Mouse (Mus musculus) monocyte, adult 5-6 weeks (primary cell): ENCODE measurements around the gene Arid1b. TPM values are rescaled to one million over a fixed set of nuclear protein-coding genes. Genes with fewer than 3 reads are reported as not detected.

Experiments used
- ATAC-seq: fragments of 153-309, 156-312 bp; replicated peaks from 2 replicates; pipeline ENCODE4 v1.8.0; 2017; ENCODE audit warnings: mild to moderate bottlenecking; ENCODE audit not compliant: low TSS enrichment, insufficient number of reproducible peaks, severe bottlenecking, poor library complexity, low FRiP score
- total RNA-seq: library from RNA; stranded (forward); fragments of 200-1000, 200-491, 200-594 nt; gene quantifications from 3 replicates; pipeline ENCODE4 v1.2.3, GENCODE M21; 2017

The Arid1b gene
- total RNA-seq, 1 experiment from 2014 or later = 15.9 TPM

GRCm38 (mm10) chr17:5233991-5234390, 239.9 kb downstream of the Arid1b start:
- no peak for ATAC-seq

- no peak for ATAC-seq
These were observed 240.9 kb downstream of the Arid1b start for GRCm38 (mm10) chr17:5235057-5235456.

DNA sequence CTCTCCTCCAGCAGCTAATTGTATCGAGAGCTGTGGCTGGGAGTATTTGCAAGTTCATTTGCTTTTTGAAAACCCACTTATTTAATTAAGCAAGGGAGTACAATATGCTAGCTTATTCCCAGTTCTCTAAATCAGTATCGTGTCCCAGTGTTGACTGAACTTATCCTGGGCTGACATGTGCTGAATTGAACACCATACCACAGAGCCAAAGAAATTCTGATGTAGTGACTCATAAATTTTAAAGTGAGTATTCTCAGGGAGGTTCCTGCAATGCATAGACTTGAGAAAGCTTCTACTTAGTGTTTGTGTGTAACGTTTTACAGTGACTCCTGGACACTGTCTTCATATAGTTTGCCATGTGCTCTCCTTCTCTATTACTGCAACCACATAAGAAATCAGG, 243.6 kb downstream of the Arid1b start:
- no peak for ATAC-seq

DNA sequence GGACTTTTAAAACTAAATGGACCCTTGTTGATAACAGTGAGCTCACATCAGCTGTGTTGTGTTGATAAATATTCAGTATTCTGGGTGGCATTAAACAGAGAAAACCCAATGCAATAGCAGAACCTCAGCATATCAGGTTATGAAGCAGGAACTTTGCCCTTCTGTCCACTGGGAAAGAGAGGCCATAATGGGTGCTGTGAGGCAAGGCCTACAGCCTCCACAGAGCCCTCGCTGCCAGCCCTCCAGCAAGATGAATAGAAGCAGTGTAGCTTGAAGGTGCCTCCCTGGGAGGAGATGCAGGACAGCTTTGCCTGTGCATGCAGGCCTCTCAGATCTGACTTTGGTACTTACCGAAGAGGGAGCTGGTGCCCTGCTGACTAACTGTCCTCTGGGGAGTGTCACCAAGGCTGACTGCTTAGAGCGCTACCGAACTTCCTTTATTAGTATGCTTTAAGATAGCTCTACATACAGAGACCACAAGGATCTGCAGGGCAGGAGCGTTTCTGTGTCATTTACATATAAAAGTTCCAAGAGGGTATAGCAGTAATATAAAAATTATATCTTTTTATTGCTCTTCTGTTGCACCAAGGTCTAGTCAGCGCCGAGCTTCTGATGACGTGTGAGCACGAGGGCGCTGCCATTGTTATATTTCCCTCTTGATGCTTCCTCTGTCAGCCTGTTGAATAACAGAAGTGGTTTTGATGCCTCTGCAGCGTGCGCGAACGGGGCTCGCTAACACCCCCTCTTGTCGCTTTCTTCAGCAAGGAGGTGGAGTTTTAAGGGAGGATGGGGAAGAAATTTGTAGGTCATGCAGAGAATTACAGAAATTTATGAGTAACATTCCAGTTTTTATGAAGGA, 244.5 kb downstream of the Arid1b start:
- peak; percentile 84 for ATAC-seq

DNA sequence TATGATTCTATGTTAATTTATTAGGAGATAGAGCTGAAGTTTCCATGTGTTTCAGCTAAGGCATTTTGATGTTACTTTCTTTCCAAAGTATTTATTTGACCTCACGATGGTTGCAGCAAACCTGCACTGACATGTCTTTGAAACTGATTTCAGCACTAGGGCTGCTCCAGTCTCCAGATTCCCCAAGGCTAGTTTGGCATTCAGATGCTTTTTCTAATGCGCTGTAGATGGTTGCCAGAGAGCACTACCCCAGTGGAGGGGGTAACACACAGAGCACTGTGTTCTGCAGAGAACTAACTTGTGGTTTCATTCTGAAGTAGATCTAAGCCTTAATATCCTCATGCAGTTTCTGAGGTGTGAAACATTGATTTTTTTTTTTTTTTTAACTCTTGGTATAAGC, 250.4 kb downstream of the Arid1b start:
- no peak for ATAC-seq

GRCm38 (mm10) chr17:5246688-5247087, 252.6 kb downstream of the Arid1b start:
- no peak for ATAC-seq

DNA sequence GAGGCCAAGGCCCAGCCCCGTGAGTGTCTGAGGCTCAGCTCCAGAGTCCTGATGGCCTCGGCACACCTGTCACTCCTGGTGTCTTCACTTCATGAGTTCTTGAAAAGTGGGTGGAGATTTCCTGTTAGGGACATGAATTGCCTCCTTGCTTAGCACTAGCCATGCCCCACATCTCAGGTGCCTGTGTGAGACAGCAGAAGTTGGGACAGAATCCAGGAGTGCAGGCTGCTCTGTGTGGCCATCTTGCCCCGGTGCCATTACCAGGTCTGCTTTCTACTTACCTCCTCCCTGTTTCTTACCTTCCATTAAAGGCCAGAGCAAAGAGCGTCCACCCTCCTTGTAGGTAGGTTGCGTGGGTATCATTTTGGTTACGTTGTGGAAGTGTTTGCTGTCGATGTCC, 253.1 kb downstream of the Arid1b start:
- no peak for ATAC-seq

DNA sequence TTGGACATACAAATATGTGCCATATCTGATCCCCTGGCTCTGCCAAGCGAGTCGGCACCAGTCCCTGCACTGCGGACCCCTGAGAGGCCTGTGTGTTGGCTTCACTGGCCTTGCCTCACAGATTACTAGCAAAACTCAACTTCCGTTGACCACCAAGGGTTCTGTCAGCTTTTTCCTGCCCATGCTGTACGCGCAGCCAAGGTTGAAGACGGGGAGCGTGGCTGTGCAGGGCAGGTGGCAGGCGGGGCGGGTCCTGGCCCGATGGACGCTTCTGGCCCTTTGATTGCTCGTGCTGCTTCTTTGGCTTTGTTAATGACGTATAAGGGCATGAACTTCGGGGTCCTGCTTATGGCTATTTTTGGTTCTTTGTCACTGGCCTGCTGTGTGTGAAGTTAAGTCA, 253.6 kb downstream of the Arid1b start:
- ATAC-seq = no peak

DNA sequence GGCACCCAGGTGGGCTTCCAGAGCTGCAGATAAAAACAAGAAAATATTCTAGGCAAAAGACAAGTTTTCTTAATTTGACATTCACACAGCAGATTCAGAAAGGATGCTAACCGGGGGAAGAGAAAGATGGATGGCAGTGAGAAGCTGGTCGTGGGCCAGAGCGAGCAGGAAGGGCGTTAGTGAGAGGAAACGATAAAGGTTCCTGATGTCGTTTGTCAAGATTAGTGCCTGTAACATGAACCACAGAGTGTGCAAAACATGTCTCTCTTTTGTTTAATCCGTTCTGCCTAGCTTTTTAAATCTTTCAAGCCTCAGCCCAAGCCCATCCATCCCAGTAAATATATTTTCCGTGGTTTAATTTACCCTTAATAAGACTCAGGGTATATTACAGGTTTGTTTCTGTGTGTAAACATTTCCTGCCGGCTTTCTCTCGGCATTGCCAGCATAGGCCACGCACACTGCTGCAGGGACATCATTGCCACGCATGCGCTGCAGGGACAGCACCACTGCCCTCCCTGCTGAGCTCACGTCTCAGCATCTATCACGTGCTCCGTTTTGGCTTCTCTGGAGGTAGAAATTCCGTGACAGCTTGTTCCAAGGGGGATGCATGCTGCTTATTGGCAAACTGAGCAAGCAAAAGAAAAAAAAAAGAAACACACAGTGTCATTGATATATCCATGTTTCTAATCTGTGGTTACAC, 255.0 kb downstream of the Arid1b start:
- no peak for ATAC-seq

- ATAC-seq = no peak
These were observed 255.6 kb downstream of the Arid1b start for GRCm38 (mm10) chr17:5249681-5250180.

DNA sequence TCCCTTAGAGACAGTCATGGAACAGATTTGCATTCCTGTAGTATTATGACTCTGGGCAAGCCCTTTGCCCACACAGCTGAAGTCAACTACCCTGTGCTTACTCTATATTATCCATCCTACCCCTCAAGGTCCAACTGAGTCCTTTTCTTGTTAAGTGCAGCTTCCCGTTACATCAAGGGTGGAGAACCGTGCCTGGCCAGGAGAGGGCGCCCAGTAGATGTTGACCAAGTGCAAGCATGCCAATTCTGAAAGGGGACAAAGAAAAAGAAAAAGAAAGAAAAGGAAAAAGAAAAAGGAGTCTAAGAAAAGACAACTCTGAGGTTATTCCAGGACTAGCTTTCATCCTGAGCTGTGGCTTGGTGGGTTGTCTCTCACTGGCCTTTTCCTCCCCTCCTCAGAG, 258.3 kb downstream of the Arid1b start:
- ATAC-seq = 0 out of 2 replicates have a peak, but pooled peaks have one; percentile 51

DNA sequence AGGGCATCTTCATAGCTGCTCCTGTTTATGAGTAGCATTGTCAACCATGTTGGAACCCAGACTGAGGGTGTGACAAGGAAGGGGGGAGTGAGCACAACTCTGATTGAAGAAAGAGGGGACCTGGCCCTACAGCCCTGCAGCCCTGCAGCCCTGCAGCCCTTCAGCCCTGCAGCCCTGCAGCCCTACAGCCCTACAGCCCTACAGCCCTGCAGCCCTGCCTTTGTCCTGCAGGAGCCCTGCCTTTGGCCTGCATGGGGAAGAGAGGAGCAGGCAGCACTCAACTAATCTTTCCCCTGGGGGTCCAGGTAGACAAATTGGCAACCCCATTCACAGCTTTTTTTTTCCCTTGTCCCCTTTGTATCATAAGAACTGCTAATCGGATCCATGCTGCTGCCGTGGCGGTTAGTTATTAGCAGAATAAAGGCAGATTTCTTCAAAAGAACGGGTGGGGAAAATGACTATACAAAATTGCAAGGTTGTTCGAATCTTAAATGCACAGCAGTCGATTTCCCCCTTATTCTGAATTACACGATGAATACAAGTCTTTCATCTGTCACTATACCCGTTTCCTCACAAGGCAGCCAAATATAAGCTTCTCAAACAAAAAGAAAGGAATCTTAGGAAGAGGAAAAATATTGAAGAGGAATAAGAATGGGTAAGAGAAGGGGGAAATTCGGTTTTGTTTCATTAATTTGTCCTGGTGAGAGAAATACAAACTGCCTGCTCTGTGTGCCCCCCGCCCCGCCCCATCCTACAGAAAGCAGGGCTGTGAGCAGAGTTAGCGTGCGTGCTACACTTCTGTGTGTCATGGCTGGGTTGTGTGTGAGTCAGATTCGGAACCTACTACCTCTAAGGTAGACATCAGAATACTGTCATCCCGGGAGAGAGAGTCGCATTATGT, 260.8 kb downstream of the Arid1b start:
- ATAC-seq = no peak

- ATAC-seq = no peak
These were observed 261.4 kb downstream of the Arid1b start for GRCm38 (mm10) chr17:5255618-5255933.

GRCm38 (mm10) chr17:5258978-5259377, 264.8 kb downstream of the Arid1b start:
- ATAC-seq = no peak

GRCm38 (mm10) chr17:5261131-5261651, 267.1 kb downstream of the Arid1b start:
- ATAC-seq = no peak

DNA sequence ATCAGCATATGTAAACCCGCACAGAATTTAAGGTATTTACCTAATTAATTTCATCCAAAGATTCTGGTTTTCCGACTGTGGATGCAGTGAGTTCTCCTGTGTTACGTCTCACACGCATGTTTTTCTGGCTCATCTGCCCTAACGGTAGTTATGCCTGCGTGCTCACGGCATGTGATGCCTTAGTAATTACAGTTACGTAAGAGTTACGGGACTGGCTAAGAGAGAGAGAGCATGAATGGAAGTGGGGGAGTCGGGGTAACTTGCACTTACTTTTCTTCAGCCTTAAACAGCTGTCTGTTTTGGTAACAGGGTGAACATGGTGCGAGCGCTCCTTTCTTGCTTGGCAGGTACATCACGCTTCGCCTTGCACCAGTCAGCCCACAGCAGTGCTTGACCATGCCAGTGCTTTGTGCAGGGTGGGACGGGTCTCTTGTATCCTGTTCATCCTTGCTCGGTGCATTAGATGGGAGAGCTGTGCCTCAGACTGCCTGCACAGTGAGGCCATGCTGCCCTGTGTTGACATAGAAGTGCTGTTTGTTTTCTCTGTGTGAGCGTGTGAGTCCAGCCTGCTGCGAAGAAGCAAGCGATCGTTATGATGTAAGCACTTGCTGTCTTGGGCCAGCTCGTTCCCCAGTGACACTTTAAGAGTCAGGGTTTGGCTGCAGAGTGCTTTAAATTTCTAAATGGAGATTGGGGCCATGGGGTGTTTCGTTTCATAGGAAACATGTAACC, 267.9 kb downstream of the Arid1b start:
- no peak for ATAC-seq

DNA sequence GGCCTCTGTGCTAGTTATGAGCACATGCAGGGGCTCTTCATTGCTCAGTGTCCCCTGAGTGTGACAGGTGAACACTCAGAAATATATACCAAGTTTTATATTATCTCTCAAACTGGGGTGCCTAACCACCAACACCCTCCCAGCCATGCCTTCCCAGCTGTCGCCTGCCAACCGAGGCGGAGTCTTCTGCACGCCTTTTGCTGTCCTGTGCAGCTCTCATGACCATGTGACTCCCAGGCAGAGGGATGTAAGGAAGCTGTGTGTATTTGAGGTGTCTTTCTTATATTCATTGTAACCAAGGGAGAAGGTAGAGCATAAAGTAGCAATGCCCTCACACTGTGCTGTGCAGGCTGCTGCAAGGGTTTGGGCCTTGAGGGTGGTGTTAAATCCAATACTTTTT, 268.7 kb downstream of the Arid1b start:
- no peak for ATAC-seq

GRCm38 (mm10) chr17:5264783-5265182, 270.7 kb downstream of the Arid1b start:
- no peak for ATAC-seq
